Mouse (Mus musculus): ENCODE measurements around the gene Dip2c.

DNA sequence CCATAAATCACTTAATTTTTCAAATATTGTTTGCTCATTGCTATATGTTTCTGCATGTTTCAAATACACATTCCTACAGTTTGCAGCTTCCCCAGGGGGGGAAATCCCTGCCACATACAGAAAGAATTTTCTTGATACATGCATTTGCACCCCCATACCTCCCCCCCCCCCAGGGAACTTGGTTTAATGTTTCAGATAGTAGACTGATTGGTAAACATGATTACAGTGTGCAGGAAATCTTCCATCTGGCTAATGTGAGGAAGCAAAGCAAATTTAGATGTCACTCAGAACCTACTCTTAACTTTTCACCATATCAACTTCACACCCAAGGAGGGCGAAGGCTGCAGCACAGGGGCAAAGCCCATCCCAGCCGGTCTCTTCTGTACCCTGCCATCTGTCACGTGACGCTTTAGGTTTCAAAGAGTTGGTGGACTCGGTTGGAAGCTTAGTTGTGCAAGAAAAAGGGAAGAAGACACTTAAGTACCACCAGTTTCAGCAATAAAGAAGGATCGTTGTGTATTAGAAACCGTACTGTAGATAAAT, 391.7 kb downstream of the Dip2c start:
- no peak for TF ChIP-seq CTCF (IDR thresholded peaks at IDR 0.05; ENCODE audit: low read depth)
- TF ChIP-seq EP300 (optimal IDR thresholded peaks at IDR 0.05) = no peak
